Mouse (Mus musculus) liver, embryonic 18 days (tissue): Measurements from ENCODE around the gene Kdm6b. TPM values are rescaled to one million over a fixed set of nuclear protein-coding genes. Genes with fewer than 3 reads are reported as not detected.

Source experiments
- polyA plus RNA-seq: library from polyadenylated mRNA; depleted of rRNA; stranded (reverse); fragments of >200 nt; gene quantifications from 2 replicates; pipeline ENCODE4 v1.2.3, GENCODE M21; 2012; rRNA removed

Kdm6b gene
- polyA plus RNA-seq = 1.1 and 1.6 TPM in 2 replicates

DNA sequence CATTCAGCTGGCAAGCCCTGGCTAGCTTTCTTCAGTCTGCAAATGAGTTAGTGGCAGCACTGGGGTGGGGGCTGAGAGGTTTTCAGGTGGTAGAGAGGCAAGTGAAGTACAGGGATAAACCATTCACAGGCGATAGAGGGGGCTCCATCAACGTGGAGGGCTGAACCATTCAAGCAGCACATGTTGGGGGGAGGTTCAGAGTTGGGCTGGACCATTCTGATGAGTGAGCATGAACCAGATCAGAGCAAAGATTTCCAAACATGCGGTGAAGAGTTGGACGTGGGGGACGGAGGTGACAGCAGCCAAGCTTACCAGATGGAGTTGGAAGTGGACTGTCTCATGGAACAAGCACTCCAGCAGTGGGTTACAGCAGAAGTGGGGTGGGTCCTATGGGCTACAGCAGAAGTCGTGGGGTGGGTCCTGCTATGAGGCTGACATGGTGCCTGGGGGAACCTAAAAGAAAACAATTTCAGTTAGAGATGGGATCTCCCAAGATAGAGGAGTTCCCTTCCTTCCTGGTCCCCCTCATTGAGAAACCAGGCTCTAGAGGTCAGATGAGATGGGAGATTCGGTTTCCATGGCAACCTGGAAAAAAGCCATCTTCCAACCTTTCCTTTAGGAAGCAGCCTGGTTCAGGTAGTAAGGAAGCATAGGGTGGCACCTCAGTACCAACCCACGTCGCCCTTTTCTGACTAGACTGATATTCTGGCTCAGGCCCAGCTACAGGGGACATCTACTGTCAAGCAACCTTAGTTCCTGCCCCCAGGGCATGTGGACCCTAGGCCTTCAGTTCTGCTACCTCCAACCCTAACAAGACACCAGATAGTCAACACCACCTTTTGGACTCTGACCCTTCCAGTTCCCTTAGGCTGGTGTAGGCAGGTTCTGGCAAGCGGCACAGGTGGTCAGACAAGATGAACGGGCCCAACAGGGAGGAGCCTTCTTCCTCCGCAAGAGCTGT is at the start of gene Kdm6b:
Gene Kdm6b, minus strand, starts transcription at position 455 of the 961 bp plus-strand sequence.

GRCm38 (mm10) chr11:69398059-69398458 is 15.4 kb downstream of the Kdm6b start, which contains the start of gene Tmem88:
TSS of gene Tmem88 (minus strand) at chr11:69398234.

GRCm38 (mm10) chr11:69395235-69395633 is 18.2 kb downstream of the Kdm6b start, which contains the start of the genes Naa38 and Cyb5d1:
TSS of gene Naa38 (plus strand) at chr11:69395487.
TSS of gene Cyb5d1 (minus strand) at chr11:69395631.

DNA sequence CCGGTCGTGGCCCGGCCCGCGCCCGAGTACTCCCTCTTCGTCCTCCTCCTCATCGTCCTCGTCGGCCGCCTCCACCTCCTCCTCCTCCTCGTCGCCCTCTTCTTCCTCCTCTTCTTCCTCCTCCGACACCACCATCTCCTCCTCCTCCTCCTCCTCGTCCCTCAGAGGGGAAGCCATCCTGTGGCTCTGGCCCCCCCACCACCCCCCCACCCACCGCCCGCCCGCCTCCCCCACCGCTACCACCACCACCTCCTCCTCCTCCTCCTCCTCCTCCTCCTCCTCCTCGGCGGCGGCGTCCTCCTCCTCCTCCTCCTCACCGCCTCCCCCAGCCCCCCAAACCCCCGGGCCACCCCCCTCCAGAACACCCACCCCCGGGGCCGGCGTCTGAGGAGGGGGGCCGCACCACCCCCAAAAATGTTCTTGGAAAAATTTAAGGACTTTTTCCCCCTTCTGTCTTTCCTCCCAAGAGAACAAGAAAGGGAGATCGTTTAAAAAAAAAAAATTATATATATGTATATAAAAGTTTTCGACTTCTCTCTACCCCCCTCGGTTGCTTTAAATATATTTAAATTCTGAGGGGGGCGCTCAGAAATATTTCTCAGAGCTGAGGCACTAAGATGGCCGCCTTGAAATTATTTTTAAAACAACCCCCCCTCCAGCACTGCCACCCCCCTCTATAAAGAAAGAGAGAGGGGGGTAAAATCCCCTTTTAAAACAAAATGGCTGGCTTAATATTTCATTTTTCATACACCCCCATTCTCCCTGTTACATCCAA is 44.1 kb downstream of the Kdm6b start, which contains the start of gene Chd3:
Gene Chd3, minus strand, starts transcription at position 192 of the 775 bp plus-strand sequence.

Other genes starting within 250 kb of the Kdm6b start
- gene Alox8, start 215.8 kb downstream of the Kdm6b start, polyA plus RNA-seq = 0.01 TPM in 1 of 2 replicates, not detected in the other
- under 0.01 TPM in 1 of 2 replicates, not detected in the other for gene Gucy2e, start 176.6 kb downstream of the Kdm6b start, polyA plus RNA-seq
- gene Cntrob, start 89.9 kb downstream of the Kdm6b start, polyA plus RNA-seq = 5.7 and 6.8 TPM in 2 replicates
- gene Trappc1, start 89.7 kb downstream of the Kdm6b start, polyA plus RNA-seq = 44.6 and 47.5 TPM in 2 replicates
- 0.18 and 0.22 TPM in 2 replicates for gene Kcnab3, start 87.4 kb downstream of the Kdm6b start, polyA plus RNA-seq
- gene Rnf227, start 73.2 kb downstream of the Kdm6b start, polyA plus RNA-seq = 0.41 and 0.54 TPM in 2 replicates
- 33.5 and 44.3 TPM in 2 replicates for gene Chd3, start 44.3 kb downstream of the Kdm6b start, polyA plus RNA-seq
- gene Naa38, start 18.2 kb downstream of the Kdm6b start, polyA plus RNA-seq = 61.1 and 63.4 TPM in 2 replicates
- gene Cyb5d1, start 18.0 kb downstream of the Kdm6b start, polyA plus RNA-seq = 8.2 and 9.5 TPM in 2 replicates
- 6.4 and 7.4 TPM in 2 replicates for gene Tmem88, start 15.4 kb downstream of the Kdm6b start, polyA plus RNA-seq
- 0.20 and 0.22 TPM in 2 replicates for gene Dnah2, start 135.4 kb upstream of the Kdm6b start, polyA plus RNA-seq
- gene Efnb3, start 146.5 kb upstream of the Kdm6b start, polyA plus RNA-seq = 0.58 and 0.60 TPM in 2 replicates
- gene Wrap53, start 166.6 kb upstream of the Kdm6b start, polyA plus RNA-seq = 6.5 and 6.7 TPM in 2 replicates
- 51.0 and 51.9 TPM in 2 replicates for gene Trp53, start 166.7 kb upstream of the Kdm6b start, polyA plus RNA-seq
- gene Atp1b2, start 192.3 kb upstream of the Kdm6b start, polyA plus RNA-seq = 5.7 and 7.2 TPM in 2 replicates
- 2.6 and 2.9 TPM in 2 replicates for gene Shbg, start 204.2 kb upstream of the Kdm6b start, polyA plus RNA-seq
- 7.3 and 7.7 TPM in 2 replicates for gene Sat2, start 208.3 kb upstream of the Kdm6b start, polyA plus RNA-seq
- 17.5 and 22.6 TPM in 2 replicates for gene Fxr2, start 219.3 kb upstream of the Kdm6b start, polyA plus RNA-seq
- 0.07 and 0.11 TPM in 2 replicates for gene Sox15, start 241.6 kb upstream of the Kdm6b start, polyA plus RNA-seq
- gene Mpdu1, start 249.0 kb upstream of the Kdm6b start, polyA plus RNA-seq = 45.9 and 49.8 TPM in 2 replicates